Mouse (Mus musculus) stomach, embryonic 14.5 days (tissue): ENCODE measurements around the gene Hibadh. TPM values are rescaled to one million over a fixed set of nuclear protein-coding genes. Genes with fewer than 3 reads are reported as not detected.

ENCODE experiments used
- polyA plus RNA-seq: library from polyadenylated mRNA; unstranded; fragments of >200 nt; fragmentation: Nextera tagmentation; extraction: Ambion mirVana; gene quantifications from 2 replicates; pipeline ENCODE4 v1.2.1, GENCODE M21; 2014

Hibadh gene
- polyA plus RNA-seq, 1 experiment from 2014 or later = 61.8 TPM

Other genes with a start within 250 kb of the Hibadh start
- gene Tax1bp1, start 73.3 kb upstream of the Hibadh start, polyA plus RNA-seq = 131 and 132 TPM in 2 replicates